Mouse (Mus musculus): ENCODE results near the gene Ttf1.

GRCm38 (mm10) chr2:29124571-29124935 is 64.5 kb downstream of the Ttf1 start:
- TF ChIP-seq CTCF (IDR thresholded peaks at IDR 0.05; ENCODE audit: extremely low read depth, insufficient read depth, low read length) (no peak), POLR2A (IDR thresholded peaks at IDR 0.05; ENCODE audit: extremely low read depth, insufficient read depth, low read length) (peak; percentile 51; the same call in 1 of the 2 replicates)

Measured in cortical plate, adult 2 months (tissue).